Mouse (Mus musculus): ENCODE measurements around the gene Tenm2. TPM values are rescaled to one million over a fixed set of nuclear protein-coding genes. Genes with fewer than 3 reads are reported as not detected.

The Tenm2 gene
- total RNA-seq, 1 experiment from 2014 or later = 0.12 TPM

- ATAC-seq (ENCODE audit: extremely low read depth, insufficient number of reproducible peaks, low FRiP score, poor library complexity, severe bottlenecking) = no peak
Observed at GRCm38 (mm10) chr11:36214589-36214988, 1021.2 kb downstream of the Tenm2 start.

- ATAC-seq (ENCODE audit: extremely low read depth, insufficient number of reproducible peaks, low FRiP score, poor library complexity, severe bottlenecking) = no peak
Observed at GRCm38 (mm10) chr11:36204381-36204780, 1031.4 kb downstream of the Tenm2 start.

- no peak for ATAC-seq (ENCODE audit: extremely low read depth, insufficient number of reproducible peaks, low FRiP score, poor library complexity, severe bottlenecking)
Observed at GRCm38 (mm10) chr11:36203896-36204295, 1031.9 kb downstream of the Tenm2 start.

- ATAC-seq (ENCODE audit: extremely low read depth, insufficient number of reproducible peaks, low FRiP score, poor library complexity, severe bottlenecking) = no peak
Observed at GRCm38 (mm10) chr11:36194348-36194747, 1041.4 kb downstream of the Tenm2 start.

GRCm38 (mm10) chr11:36176106-36176505 is 1059.7 kb downstream of the Tenm2 start:
- ATAC-seq (ENCODE audit: extremely low read depth, insufficient number of reproducible peaks, low FRiP score, poor library complexity, severe bottlenecking) = 0 out of 2 replicates have a peak, but pooled peaks have one; percentile 16

GRCm38 (mm10) chr11:36173076-36173690 is 1062.6 kb downstream of the Tenm2 start:
- ATAC-seq (ENCODE audit: extremely low read depth, insufficient number of reproducible peaks, low FRiP score, poor library complexity, severe bottlenecking) = no peak

GRCm38 (mm10) chr11:36172520-36172919 is 1063.2 kb downstream of the Tenm2 start:
- ATAC-seq (ENCODE audit: extremely low read depth, insufficient number of reproducible peaks, low FRiP score, poor library complexity, severe bottlenecking) = no peak

- ATAC-seq (ENCODE audit: extremely low read depth, insufficient number of reproducible peaks, low FRiP score, poor library complexity, severe bottlenecking) = no peak
Observed at GRCm38 (mm10) chr11:36171991-36172390, 1063.8 kb downstream of the Tenm2 start.

GRCm38 (mm10) chr11:36171221-36171620 is 1064.5 kb downstream of the Tenm2 start:
- ATAC-seq (ENCODE audit: extremely low read depth, insufficient number of reproducible peaks, low FRiP score, poor library complexity, severe bottlenecking) = no peak

- ATAC-seq (ENCODE audit: extremely low read depth, insufficient number of reproducible peaks, low FRiP score, poor library complexity, severe bottlenecking) = no peak
Observed at GRCm38 (mm10) chr11:36169738-36170137, 1066.0 kb downstream of the Tenm2 start.

- no peak for ATAC-seq (ENCODE audit: extremely low read depth, insufficient number of reproducible peaks, low FRiP score, poor library complexity, severe bottlenecking)
Observed at GRCm38 (mm10) chr11:36168921-36169537, 1066.7 kb downstream of the Tenm2 start.

GRCm38 (mm10) chr11:36167766-36168318 is 1067.9 kb downstream of the Tenm2 start:
- ATAC-seq (ENCODE audit: extremely low read depth, insufficient number of reproducible peaks, low FRiP score, poor library complexity, severe bottlenecking) = no peak

- ATAC-seq (ENCODE audit: extremely low read depth, insufficient number of reproducible peaks, low FRiP score, poor library complexity, severe bottlenecking) = no peak
Observed at GRCm38 (mm10) chr11:36163580-36163979, 1072.2 kb downstream of the Tenm2 start.

- no peak for ATAC-seq (ENCODE audit: extremely low read depth, insufficient number of reproducible peaks, low FRiP score, poor library complexity, severe bottlenecking)
Observed at GRCm38 (mm10) chr11:36161765-36162321, 1073.9 kb downstream of the Tenm2 start.

- ATAC-seq (ENCODE audit: extremely low read depth, insufficient number of reproducible peaks, low FRiP score, poor library complexity, severe bottlenecking) = no peak
Observed at GRCm38 (mm10) chr11:36153450-36153849, 1082.3 kb downstream of the Tenm2 start.

- no peak for ATAC-seq (ENCODE audit: extremely low read depth, insufficient number of reproducible peaks, low FRiP score, poor library complexity, severe bottlenecking)
Observed at GRCm38 (mm10) chr11:36153011-36153410, 1082.8 kb downstream of the Tenm2 start.

GRCm38 (mm10) chr11:36152226-36152625 is 1083.5 kb downstream of the Tenm2 start:
- no peak for ATAC-seq (ENCODE audit: extremely low read depth, insufficient number of reproducible peaks, low FRiP score, poor library complexity, severe bottlenecking)

GRCm38 (mm10) chr11:36149092-36149491 is 1086.7 kb downstream of the Tenm2 start:
- no peak for ATAC-seq (ENCODE audit: extremely low read depth, insufficient number of reproducible peaks, low FRiP score, poor library complexity, severe bottlenecking)

GRCm38 (mm10) chr11:36145057-36145456 is 1090.7 kb downstream of the Tenm2 start:
- no peak for ATAC-seq (ENCODE audit: extremely low read depth, insufficient number of reproducible peaks, low FRiP score, poor library complexity, severe bottlenecking)

GRCm38 (mm10) chr11:36140411-36140810 is 1095.4 kb downstream of the Tenm2 start:
- no peak for ATAC-seq (ENCODE audit: extremely low read depth, insufficient number of reproducible peaks, low FRiP score, poor library complexity, severe bottlenecking)
